Mouse (Mus musculus): ENCODE results near the gene Ccdc85c.

DNA sequence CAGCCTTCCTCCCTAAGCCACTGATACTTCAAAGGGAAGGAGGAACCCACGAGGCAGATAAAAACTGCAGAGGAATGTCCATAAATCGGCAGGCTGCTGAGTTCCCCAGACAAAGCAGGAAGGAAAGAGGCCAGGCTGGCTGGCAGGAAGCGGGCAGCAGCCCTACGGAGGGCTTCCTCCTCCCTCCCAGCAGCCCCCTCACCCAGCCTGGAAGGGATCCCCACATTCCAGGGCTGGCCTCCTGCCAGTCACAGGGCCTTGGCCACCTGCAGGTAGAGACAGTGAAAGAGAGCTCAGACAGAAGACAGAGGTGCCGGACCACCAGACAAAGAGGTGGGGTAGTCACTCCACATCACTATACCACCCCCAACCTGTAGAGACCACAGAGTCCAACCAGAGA is 63.2 kb downstream of the Ccdc85c start:
- TF ChIP-seq CTCF (IDR thresholded peaks at IDR 0.05; ENCODE audit: extremely low read depth, insufficient read length, insufficient replicate concordance, low read depth, low read length), result no peak
- TF ChIP-seq POLR2A (IDR thresholded peaks at IDR 0.05; ENCODE audit: low read depth, low read length), result no peak
